Mouse (Mus musculus) MEL (cell line): ENCODE data around the gene Sept6. TPM values are rescaled to one million over a fixed set of nuclear protein-coding genes. Genes with fewer than 3 reads are reported as not detected.

Experiments
- DNase-seq: peaks from one replicate; pipeline ENCODE4 v3.0.0; 2011; ENCODE audit warnings: low read depth, low spot score
- H3K27ac ChIP-seq: 2 replicates; pipeline ENCODE4 v1.5.1; 2012; ENCODE audit warnings: low read depth, mild to moderate bottlenecking, control low read depth, low read length, moderate library complexity; ENCODE audit not compliant: control insufficient read depth
- H3K27me3 ChIP-seq, 2 experiments: fragments of 150-350 bp in 1 of 2; sonication (generic) in 1 of 2; 2 replicates each; pipeline ENCODE4 v1.6.1; 2012; ENCODE audit warnings: low read length in 2 of 2, mild to moderate bottlenecking in 2 of 2, improper control_type of control experiment in 1 of 2, moderate library complexity in 1 of 2; ENCODE audit not compliant: insufficient read depth in 2 of 2, control insufficient read depth in 1 of 2
- H3K36me3 ChIP-seq, 2 experiments: 2 replicates each; pipeline ENCODE4 v1.6.1; 2012 to 2014; ENCODE audit warnings: low read length in 2 of 2, improper control_type of control experiment in 1 of 2, inconsistent platforms in 1 of 2, mild to moderate bottlenecking in 1 of 2; ENCODE audit not compliant: insufficient read depth in 2 of 2, control insufficient read depth in 1 of 2
- H3K4me1 ChIP-seq, 2 experiments: fragments of 150-350 bp in 1 of 2; sonication (generic) in 1 of 2; 2 replicates each; pipeline ENCODE4 v1.6.1; 2012; ENCODE audit warnings: low read length in 2 of 2, improper control_type of control experiment in 1 of 2, mild to moderate bottlenecking in 1 of 2; ENCODE audit not compliant: insufficient read depth in 2 of 2, control insufficient read depth in 1 of 2
- H3K4me3 ChIP-seq, 2 experiments: fragments of 150-350 bp in 1 of 2; sonication (generic) in 1 of 2; 2 replicates each; pipeline ENCODE4 v1.5.1; 2012; ENCODE audit warnings: low read depth in 2 of 2, low read length in 2 of 2, mild to moderate bottlenecking in 2 of 2, moderate library complexity in 2 of 2, control low read depth in 1 of 2, improper control_type of control experiment in 1 of 2; ENCODE audit not compliant: control insufficient read depth in 1 of 2, insufficient read depth in 1 of 2
- H3K79me2 ChIP-seq: 2 replicates; pipeline ENCODE4 v1.6.1; 2012; ENCODE audit warnings: mild to moderate bottlenecking, low read length, moderate library complexity; ENCODE audit not compliant: control insufficient read depth, poor library complexity, insufficient read depth
- H3K9ac ChIP-seq: 2 replicates; pipeline ENCODE4 v1.6.1; 2012; ENCODE audit warnings: low read depth, mild to moderate bottlenecking, control low read depth, low read length, moderate library complexity; ENCODE audit not compliant: control insufficient read depth, poor library complexity, severe bottlenecking
- H3K9me3 ChIP-seq: fragments of 150-350 bp; sonication (generic); replicated peaks from 2 replicates; pipeline ENCODE4 v1.6.1; 2012; ENCODE audit warnings: mild to moderate bottlenecking, low read length, improper control_type of control experiment, moderate library complexity; ENCODE audit not compliant: insufficient read depth
- CTCF ChIP-seq, 3 experiments: IDR thresholded peaks in 2 of 3; conservative IDR thresholded peaks in 1 of 3; 2 replicates each; pipeline ENCODE4 v1.5.1; 2011 to 2012; ENCODE audit warnings: low read length in 3 of 3, low read depth in 2 of 3, mild to moderate bottlenecking in 2 of 3, improper control_type of control experiment in 1 of 3, inconsistent platforms in 1 of 3, mixed read lengths in 1 of 3, moderate library complexity in 1 of 3; ENCODE audit not compliant: control insufficient read depth in 1 of 3, insufficient read depth in 1 of 3, poor library complexity in 1 of 3, severe bottlenecking in 1 of 3
- E2F4 ChIP-seq: IDR thresholded peaks from 2 replicates; pipeline ENCODE4 v1.6.1; 2011; ENCODE audit warnings: low read depth, low read length, improper control_type of control experiment, borderline replicate concordance
- HCFC1 ChIP-seq: IDR thresholded peaks from 2 replicates; pipeline ENCODE4 v1.6.1; 2012; ENCODE audit warnings: low read depth, mild to moderate bottlenecking, inconsistent platforms, low read length, improper control_type of control experiment, moderate library complexity
- MXI1 ChIP-seq: IDR thresholded peaks from 2 replicates; pipeline ENCODE4 v1.6.1; 2011; ENCODE audit warnings: mild to moderate bottlenecking, low read depth, low read length, improper control_type of control experiment
- POLR2AphosphoS5 ChIP-seq: IDR thresholded peaks from 2 replicates; pipeline ENCODE4 v1.6.1; 2012; ENCODE audit warnings: low read depth, borderline replicate concordance, mild to moderate bottlenecking, inconsistent platforms, low read length, moderate library complexity, mixed read lengths
- SMC3 ChIP-seq: IDR thresholded peaks from 2 replicates; pipeline ENCODE4 v1.6.1; 2011; ENCODE audit warnings: low read depth, low read length, improper control_type of control experiment
- USF2 ChIP-seq, 2 experiments: IDR thresholded peaks; 2 replicates each; pipeline ENCODE4 v1.6.1; 2011 to 2012; ENCODE audit warnings: improper control_type of control experiment in 2 of 2, low read length in 2 of 2, borderline replicate concordance in 1 of 2, inconsistent platforms in 1 of 2, low read depth in 1 of 2, mild to moderate bottlenecking in 1 of 2; ENCODE audit not compliant: insufficient read depth in 1 of 2
- ZKSCAN1 ChIP-seq: IDR thresholded peaks from 2 replicates; pipeline ENCODE4 v1.6.1; 2012; ENCODE audit warnings: low read depth, mild to moderate bottlenecking, inconsistent platforms, low read length, improper control_type of control experiment, moderate library complexity
- ZNF384 ChIP-seq: IDR thresholded peaks from 2 replicates; pipeline ENCODE4 v1.6.1; 2012; ENCODE audit warnings: low read depth, mild to moderate bottlenecking, inconsistent platforms, low read length, improper control_type of control experiment
- polyA plus RNA-seq, 2 experiments: library from polyadenylated mRNA; stranded (reverse) in 1 of 2; unstranded in 1 of 2; fragments of >175 nt in 1 of 2; fragments of >200 nt in 1 of 2; gene quantifications; 2 replicates each; pipeline versions ENCODE4 v1.2.1 to v1.2.4; 2012; ENCODE audit warnings: low replicate concordance in 2 of 2, low read depth in 1 of 2; ENCODE audit not compliant: insufficient read length in 2 of 2, insufficient read depth in 1 of 2, missing spikeins in 1 of 2
- total RNA-seq: library from RNA; depleted of rRNA; stranded (reverse); fragments of 300-350 nt; gene quantifications from 2 replicates; pipeline ENCODE4 v1.2.3, GENCODE M21; 2012

Sept6 gene
- total and polyA plus RNA-seq, 3 experiments = 16.5 to 37.8 TPM; not detected in 1

- peaks cover 0 to 21% of the 10 kb centered on the region in 2 experiments for H3K4me1 ChIP-seq
- peak overlapping the region; percentile 66 to 88 for H3K4me3 ChIP-seq
- peak overlapping the region; percentile 73 for H3K9ac ChIP-seq
- H3K27ac ChIP-seq = no peak overlapping the region
- H3K36me3 ChIP-seq = peaks cover 0 to 10% of the 10 kb centered on the region in 2 experiments; a peak in 2 of 4 replicates
- peak; percentile 45 for DNase-seq
- peaks cover 3% of the 10 kb centered on the region for H3K79me2 ChIP-seq
- TF ChIP-seq MXI1 (peak; percentile 34; the same call in 1 of the 2 replicates), HCFC1 (no peak)
- TF ChIP-seq, all 39 proteins: peak for 1
- H3K27me3 ChIP-seq = no peaks in the 10 kb centered on the region
- H3K9me3 ChIP-seq = no peaks in the 10 kb centered on the region
These were observed 2.8 kb downstream of the Sept6 start for GRCm38 (mm10) chrX:36988754-36989153.

GRCm38 (mm10) chrX:36987851-36988250 is 3.7 kb downstream of the Sept6 start:
- Histone ChIP-seq H3K36me3 (peaks cover 0 to 10% of the 10 kb centered on the region in 2 experiments; a peak in 2 of 4 replicates), H3K9me3 (no peaks in the 10 kb centered on the region)
- TF ChIP-seq POLR2AphosphoS5 (no peak), USF2 (IDR thresholded peaks at IDR 0.05; ENCODE audit: borderline replicate concordance in 1 of 2, insufficient read depth in 1 of 2, low read depth in 1 of 2, low read length in 2 of 2) (no peak), CTCF (IDR thresholded peaks at IDR 0.05 in 2 of 3, conservative IDR thresholded peaks at IDR 0.05 in 1 of 3; ENCODE audit: control insufficient read depth in 1 of 3, insufficient read depth in 1 of 3, low read depth in 2 of 3, low read length in 3 of 3, poor library complexity in 1 of 3, severe bottlenecking in 1 of 3) (no peak), SMC3 (no peak), ZKSCAN1 (no peak)
- TF ChIP-seq, all 39 proteins: peak for 0
- Histone ChIP-seq H3K27me3 (no peaks in the 10 kb centered on the region), H3K9ac (no peak overlapping the region), H3K4me3 (no peak overlapping the region), H3K27ac (no peak overlapping the region), H3K79me2 (peaks cover 3% of the 10 kb centered on the region), H3K4me1 (peaks cover 0 to 21% of the 10 kb centered on the region in 2 experiments)
- no peak for DNase-seq

DNA sequence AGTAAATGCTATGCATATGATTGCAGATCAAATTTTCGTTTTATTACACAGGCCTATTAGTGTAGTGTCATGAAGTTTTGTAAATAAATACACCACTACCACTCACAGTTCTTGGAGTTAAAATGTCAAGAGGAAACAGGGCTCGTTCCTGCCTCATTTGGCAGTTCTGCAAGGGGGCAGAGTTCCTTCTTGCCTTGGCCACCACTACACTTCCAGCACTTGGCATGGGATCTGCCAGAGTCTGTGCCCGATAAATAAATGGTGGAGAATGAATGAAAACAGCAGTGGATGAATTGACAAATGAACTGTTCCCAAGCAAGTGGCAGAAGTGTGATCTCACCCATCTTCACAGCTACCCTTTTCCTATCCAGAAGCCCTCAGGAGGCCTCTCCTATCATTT is 6.6 kb downstream of the Sept6 start:
- Histone ChIP-seq H3K4me3 (no peak overlapping the region), H3K79me2 (peaks cover 3% of the 10 kb centered on the region), H3K4me1 (peaks cover 11% of the 10 kb centered on the region in 2 experiments), H3K9ac (no peak overlapping the region), H3K27me3 (no peaks in the 10 kb centered on the region), H3K27ac (no peak overlapping the region), H3K9me3 (no peaks in the 10 kb centered on the region), H3K36me3 (peaks cover 0 to 13% of the 10 kb centered on the region in 2 experiments; a peak in 2 of 4 replicates)
- DNase-seq = no peak
- TF ChIP-seq ZNF384 (no peak), E2F4 (no peak)
